17 mouse cellular contexts compared by ENCODE assay signal in the genomic region with DNA sequence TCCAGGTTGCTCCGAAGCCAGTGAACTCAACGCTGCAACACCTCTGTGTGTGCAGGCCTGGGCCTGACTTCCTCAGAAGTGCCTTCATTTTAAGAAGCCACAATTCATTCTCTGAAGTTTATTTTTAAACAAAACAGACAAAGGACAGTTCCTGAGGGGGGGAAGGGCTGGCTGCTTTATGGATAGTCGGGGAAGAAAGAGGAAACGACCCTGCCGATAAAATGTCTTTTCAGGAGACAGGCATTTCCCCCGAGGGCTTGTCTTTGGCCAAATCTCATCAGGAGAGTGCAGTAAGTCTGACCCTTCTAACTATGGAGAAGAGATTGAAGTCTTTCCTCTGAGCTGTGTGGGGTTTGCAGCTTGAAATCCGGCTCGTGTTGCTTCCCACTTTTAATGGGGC. TPM values are rescaled to one million over a fixed set of nuclear protein-coding genes. Genes with fewer than 3 reads are reported as not detected.
DNase-seq lines count a peak whose midpoint lies in the region; ATAC-seq and TF ChIP-seq lines count a peak whose summit lies in the region.
"Had no signal": no experiment of that assay in that cellular context is flagged by ENCODE, and none has a peak within 500 bp of the region (broad histone marks: within the 10 kb centered on the region; RNA-seq: fewer than 3 reads in every experiment).

No protein-coding gene starts in this region.

- no peak for TF ChIP-seq POLR2A in kidney, adult 2 months (IDR thresholded peaks at IDR 0.05; ENCODE audit: low read depth, low read length)

- TF ChIP-seq EP300 in lung, postnatal 0 days (IDR thresholded peaks at IDR 0.05) = 0 out of 2 replicates have a peak, but pooled peaks have one; percentile 10

- no peak overlapping the region for H3K4me3 ChIP-seq in heart, embryonic 10.5 days
- H3K4me3 ChIP-seq in lung, postnatal 0 days (ENCODE audit: low read depth, low read length) = no peak overlapping the region
- H3K4me3 ChIP-seq in kidney, adult 2 months (ENCODE audit: insufficient read depth, low read depth, low read length) = 0 out of 2 replicates have a peak overlapping the region, but pooled peaks have one; percentile 0
- H3K4me3 ChIP-seq in limb, embryonic 10.5 days = no peak overlapping the region
- H3K4me3 ChIP-seq: limb, embryonic 15.5 days; myocyte had no signal

- peaks cover 64% of the 10 kb centered on the region for H3K4me1 ChIP-seq in heart, embryonic 10.5 days
- no peaks in the 10 kb centered on the region for H3K4me1 ChIP-seq in lung, postnatal 0 days (ENCODE audit: insufficient read depth, low read depth, low read length)
- H3K4me1 ChIP-seq in kidney, adult 2 months (ENCODE audit: control insufficient read depth, insufficient read depth, low read length) = peaks cover 8% of the 10 kb centered on the region; the same call in 1 of the 2 replicates
- H3K4me1 ChIP-seq in limb, embryonic 10.5 days = peaks cover 36% of the 10 kb centered on the region

- H3K36me3 ChIP-seq in heart, embryonic 10.5 days = peaks cover 29% of the 10 kb centered on the region
- H3K36me3 ChIP-seq in lung, postnatal 0 days (ENCODE audit: insufficient read depth, low read length) = no peaks in the 10 kb centered on the region
- H3K36me3 ChIP-seq in kidney, adult 2 months (ENCODE audit: control insufficient read depth, insufficient read depth, low read length) = no peaks in the 10 kb centered on the region
- no peaks in the 10 kb centered on the region for H3K36me3 ChIP-seq in limb, embryonic 10.5 days
- H3K36me3 ChIP-seq: G1E; limb, embryonic 15.5 days had no signal

- no peak overlapping the region for H3K9ac ChIP-seq in lung, postnatal 0 days (replicated peaks; ENCODE audit: low read depth)
- H3K9ac ChIP-seq: limb, embryonic 15.5 days had no signal

- H3K4me2 ChIP-seq in lung, postnatal 0 days (replicated peaks; ENCODE audit: low read depth, low read length) = no peak overlapping the region; the same call in 1 of the 2 replicates
- H3K4me2 ChIP-seq: limb, embryonic 15.5 days had no signal

- no peak for TF ChIP-seq CTCF in lung, postnatal 0 days (IDR thresholded peaks at IDR 0.05)
- no peak for TF ChIP-seq CTCF in kidney, adult 2 months (conservative IDR thresholded peaks at IDR 0.05; ENCODE audit: insufficient read depth, insufficient read length, low read depth, low read length)

- intact Hi-C loops in heart, postnatal 14 days (cut with DNase I) = no loop called here
- intact Hi-C loops in left cerebral cortex, postnatal 4 days (cut with DNase I) = no loop called here

- ATAC-seq in lung, postnatal 0 days = no peak
- ATAC-seq: forebrain, embryonic 16.5 days had no signal

- no peaks in the 10 kb centered on the region for H3K27me3 ChIP-seq in heart, embryonic 10.5 days (ENCODE audit: insufficient read depth, poor library complexity, severe bottlenecking)
- H3K27me3 ChIP-seq in lung, postnatal 0 days (replicated peaks; ENCODE audit: insufficient read depth, low read length) = no peaks in the 10 kb centered on the region
- H3K27me3 ChIP-seq in kidney, adult 2 months (replicated peaks; ENCODE audit: control insufficient read depth, insufficient read depth, low read length) = no peaks in the 10 kb centered on the region
- H3K27me3 ChIP-seq in limb, embryonic 10.5 days (ENCODE audit: low read depth, poor library complexity, severe bottlenecking) = no peaks in the 10 kb centered on the region
- H3K27me3 ChIP-seq: limb, embryonic 15.5 days had no signal

- no peaks in the 10 kb centered on the region for H3K9me3 ChIP-seq in heart, embryonic 10.5 days
- H3K9me3 ChIP-seq in lung, postnatal 0 days (ENCODE audit: low read length) = no peaks in the 10 kb centered on the region
- no peaks in the 10 kb centered on the region for H3K9me3 ChIP-seq in limb, embryonic 10.5 days (replicated peaks)
- H3K9me3 ChIP-seq: limb, embryonic 15.5 days had no signal

- peak overlapping the region; percentile 8 for H3K27ac ChIP-seq in heart, embryonic 10.5 days
- no peak overlapping the region for H3K27ac ChIP-seq in lung, postnatal 0 days (ENCODE audit: low read length)
- H3K27ac ChIP-seq in kidney, adult 2 months (ENCODE audit: insufficient read depth, low read depth, low read length) = peak overlapping the region; percentile 10; the same call in 1 of the 2 replicates
- H3K27ac ChIP-seq in limb, embryonic 10.5 days = peak overlapping the region; percentile 67
- H3K27ac ChIP-seq: limb, embryonic 15.5 days had no signal

- WGBS in heart, embryonic 10.5 days = 23% methylated on average over 8 of the region's 8 CpGs
- WGBS in lung, postnatal 0 days = 23% methylated on average over 8 of the region's 8 CpGs
- WGBS in kidney, adult 2 months = 34% methylated on average over 8 of the region's 8 CpGs
- WGBS in limb, embryonic 10.5 days = 27% methylated on average over 8 of the region's 8 CpGs

- no peak for DNase-seq in heart, embryonic 10.5 days (ENCODE audit: low spot score)
- no peak for DNase-seq in heart, postnatal 14 days
- no peak for DNase-seq in lung, postnatal 0 days (ENCODE audit: low spot score)
- DNase-seq in lung, postnatal 14 days = no peak
- DNase-seq in kidney, adult 2 months = peak; percentile 77
- no peak for DNase-seq in limb, embryonic 10.5 days (ENCODE audit: low spot score)
- DNase-seq in urinary bladder, postnatal 36 days (ENCODE audit: low spot score in 2 of 2) = no peak
- DNase-seq in left cerebral cortex, postnatal 4 days = no peak
- DNase-seq: cerebellum, adult 8-10 months; layer of hippocampus, adult 9-11 months; retina, postnatal 1 day; thymus, postnatal 36 days had no signal

RNA-seq across cellular contexts. Expression of a gene that starts 5.4 kb away (rescaled TPM):
- polyA plus RNA-seq in heart, embryonic 10.5 days (2016; fragmentation: Nextera tagmentation; extraction: Ambion mirVana) = 0.39 and 0.74 TPM in 2 replicates
- total RNA-seq in heart, postnatal 14 days (2021) = under 1 TPM in 1 of 2 experiments, not detected in 1; 0.65 TPM
- 0.30 and 0.68 TPM in 2 replicates for polyA plus RNA-seq in lung, postnatal 0 days (2015; fragmentation: Nextera tagmentation; extraction: Ambion mirVana)
- polyA plus RNA-seq in kidney, adult 2 months (2012; rRNA removed) = 0.14 and 0.56 TPM in 2 replicates
- 0.23 and 1.0 TPM in 2 replicates for polyA plus RNA-seq in limb, embryonic 10.5 days (2016; fragmentation: Nextera tagmentation; extraction: Ambion mirVana)
- total RNA-seq in left cerebral cortex, postnatal 4 days (2021) = 1 to 10 TPM in 1 of 2 experiments, under 1 TPM in 1; 0.77 to 1.5 TPM
- total RNA-seq: G1E had no signal
- polyA plus RNA-seq: G1E; gonadal fat pad, adult 2 months had no signal
